Mouse (Mus musculus) left cerebral cortex, adult 11 months (tissue): ENCODE data around the gene Gm13276.
"Not testable (repeated sequence)": the region's sequence is repeated elsewhere in the genome, so short reads cannot be mapped to it uniquely, and the experiment has no call there.

ENCODE experiments used
- DNase-seq: peaks from one replicate; pipeline ENCODE4 v3.0.0; 2022; ENCODE audit warnings: low spot score

Gene Gm13276

DNA sequence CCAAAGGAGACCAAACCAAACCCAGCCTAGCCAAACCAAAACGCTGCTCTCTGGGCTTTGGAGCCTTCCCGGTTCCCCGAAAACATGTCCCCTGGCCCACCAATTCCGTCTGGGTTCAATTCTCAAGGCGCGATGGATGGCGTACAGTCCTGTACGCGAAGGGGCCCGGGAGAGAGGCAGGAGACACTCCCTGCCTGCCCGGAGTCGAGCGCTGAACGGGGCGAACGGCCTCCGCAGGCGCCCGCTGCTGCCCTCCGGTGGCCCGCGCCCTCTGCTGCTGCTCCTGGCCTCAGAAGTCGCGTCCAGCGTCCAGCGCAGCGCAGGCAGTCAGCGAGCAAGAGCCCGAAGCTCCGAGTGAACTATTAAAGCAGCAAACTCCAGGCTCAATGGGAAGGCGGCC lies 3.2 kb upstream of the Gm13276 start:
- DNase-seq, result not testable (repeated sequence)

DNA sequence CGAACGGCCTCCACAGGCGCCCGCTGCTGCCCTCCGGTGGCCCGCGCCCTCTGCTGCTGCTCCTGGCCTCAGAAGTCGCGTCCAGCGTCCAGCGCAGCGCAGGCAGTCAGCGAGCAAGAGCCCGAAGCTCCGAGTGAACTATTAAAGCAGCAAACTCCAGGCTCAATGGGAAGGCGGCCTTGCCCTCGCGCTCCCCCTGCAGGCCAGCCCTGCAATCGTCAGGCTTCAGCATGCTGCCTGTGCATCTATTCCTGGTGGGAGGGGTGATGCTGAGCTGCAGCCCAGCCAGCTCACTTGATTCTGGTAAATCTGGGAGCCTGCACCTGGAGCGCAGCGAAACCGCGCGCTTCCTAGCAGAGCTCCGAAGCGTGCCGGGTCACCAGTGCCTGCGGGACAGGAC lies 2.9 kb downstream of the Gm13276 start, which contains the start of gene Gm13277:
Gm13277 (plus strand) TSS at position 231 of the 400 bp plus-strand sequence.
- DNase-seq, result peak; percentile 41

DNA sequence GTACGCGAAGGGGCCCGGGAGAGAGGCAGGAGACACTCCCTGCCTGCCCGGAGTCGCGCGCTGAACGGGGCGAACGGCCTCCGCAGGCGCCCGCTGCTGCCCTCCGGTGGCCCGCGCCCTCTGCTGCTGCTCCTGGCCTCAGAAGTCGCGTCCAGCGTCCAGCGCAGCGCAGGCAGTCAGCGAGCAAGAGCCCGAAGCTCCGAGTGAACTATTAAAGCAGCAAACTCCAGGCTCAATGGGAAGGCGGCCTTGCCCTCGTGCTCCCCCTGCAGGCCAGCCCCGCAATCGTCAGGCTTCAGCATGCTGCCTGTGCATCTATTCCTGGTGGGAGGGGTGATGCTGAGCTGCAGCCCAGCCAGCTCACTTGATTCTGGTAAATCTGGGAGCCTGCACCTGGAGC lies 5.7 kb downstream of the Gm13276 start, which contains the start of gene Gm13278:
Gm13278 (plus strand) TSS at position 301 of the 400 bp plus-strand sequence.
- not testable (repeated sequence) for DNase-seq

DNA sequence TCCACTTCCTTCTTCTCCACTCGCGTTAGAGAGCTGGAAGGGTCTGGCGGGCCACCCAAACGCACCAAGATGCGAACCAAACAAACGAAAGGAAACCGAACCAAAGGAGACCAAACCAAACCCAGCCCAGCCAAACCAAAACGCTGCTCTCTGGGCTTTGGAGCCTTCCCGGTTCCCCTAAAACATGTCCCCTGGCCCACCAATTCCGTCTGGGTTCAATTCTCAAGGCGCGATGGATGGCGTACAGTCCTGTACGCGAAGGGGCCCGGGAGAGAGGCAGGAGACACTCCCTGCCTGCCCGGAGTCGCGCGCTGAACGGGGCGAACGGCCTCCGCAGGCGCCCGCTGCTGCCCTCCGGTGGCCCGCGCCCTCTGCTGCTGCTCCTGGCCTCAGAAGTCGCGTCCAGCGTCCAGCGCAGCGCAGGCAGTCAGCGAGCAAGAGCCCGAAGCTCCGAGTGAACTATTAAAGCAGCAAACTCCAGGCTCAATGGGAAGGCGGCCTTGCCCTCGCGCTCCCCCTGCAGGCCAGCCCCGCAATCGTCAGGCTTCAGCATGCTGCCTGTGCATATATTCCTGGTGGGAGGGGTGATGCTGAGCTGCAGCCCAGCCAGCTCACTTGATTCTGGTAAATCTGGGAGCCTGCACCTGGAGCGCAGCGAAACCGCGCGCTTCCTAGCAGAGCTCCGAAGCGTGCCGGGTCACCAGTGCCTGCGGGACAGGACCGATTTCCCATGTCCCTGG lies 8.6 kb downstream of the Gm13276 start, which contains the start of gene Gm13275:
Gm13275 (plus strand) TSS at position 552 of the 740 bp plus-strand sequence.
- peak; percentile 43 for DNase-seq

DNA sequence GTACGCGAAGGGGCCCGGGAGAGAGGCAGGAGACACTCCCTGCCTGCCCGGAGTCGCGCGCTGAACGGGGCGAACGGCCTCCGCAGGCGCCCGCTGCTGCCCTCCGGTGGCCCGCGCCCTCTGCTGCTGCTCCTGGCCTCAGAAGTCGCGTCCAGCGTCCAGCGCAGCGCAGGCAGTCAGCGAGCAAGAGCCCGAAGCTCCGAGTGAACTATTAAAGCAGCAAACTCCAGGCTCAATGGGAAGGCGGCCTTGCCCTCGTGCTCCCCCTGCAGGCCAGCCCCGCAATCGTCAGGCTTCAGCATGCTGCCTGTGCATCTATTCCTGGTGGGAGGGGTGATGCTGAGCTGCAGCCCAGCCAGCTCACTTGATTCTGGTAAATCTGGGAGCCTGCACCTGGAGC lies 11.6 kb downstream of the Gm13276 start, which contains the start of gene Gm13279:
Gm13279 (plus strand) TSS at position 301 of the 400 bp plus-strand sequence.
- DNase-seq, result not testable (repeated sequence)

DNA sequence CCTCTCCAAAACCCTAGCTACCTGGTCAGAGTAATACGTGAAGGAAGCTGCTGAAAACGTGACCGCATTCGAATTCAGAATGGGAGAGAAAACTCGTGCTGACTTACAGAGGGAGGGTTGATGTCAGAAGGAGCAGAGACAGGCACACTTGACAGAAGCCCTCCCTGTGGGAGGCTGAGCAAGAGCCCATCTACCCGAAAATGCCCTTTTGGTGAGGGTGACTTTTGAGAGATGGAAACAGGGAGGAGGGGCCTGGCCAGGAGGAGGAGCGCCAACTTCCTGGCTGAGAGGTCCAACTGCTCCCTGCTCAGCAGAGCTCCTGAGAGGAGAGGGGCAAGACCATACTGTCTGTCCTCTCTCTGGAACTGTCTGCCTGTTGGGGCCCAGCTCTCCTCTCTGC lies 13.9 kb downstream of the Gm13276 start, which contains the start of gene Gm13285:
Gm13285 (plus strand) TSS at position 301 of the 400 bp plus-strand sequence.
- not testable (repeated sequence) for DNase-seq

DNA sequence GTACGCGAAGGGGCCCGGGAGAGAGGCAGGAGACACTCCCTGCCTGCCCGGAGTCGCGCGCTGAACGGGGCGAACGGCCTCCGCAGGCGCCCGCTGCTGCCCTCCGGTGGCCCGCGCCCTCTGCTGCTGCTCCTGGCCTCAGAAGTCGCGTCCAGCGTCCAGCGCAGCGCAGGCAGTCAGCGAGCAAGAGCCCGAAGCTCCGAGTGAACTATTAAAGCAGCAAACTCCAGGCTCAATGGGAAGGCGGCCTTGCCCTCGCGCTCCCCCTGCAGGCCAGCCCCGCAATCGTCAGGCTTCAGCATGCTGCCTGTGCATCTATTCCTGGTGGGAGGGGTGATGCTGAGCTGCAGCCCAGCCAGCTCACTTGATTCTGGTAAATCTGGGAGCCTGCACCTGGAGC lies 17.4 kb downstream of the Gm13276 start, which contains the start of gene Gm13287:
Gm13287 (plus strand) TSS at position 301 of the 400 bp plus-strand sequence.
- not testable (repeated sequence) for DNase-seq

DNA sequence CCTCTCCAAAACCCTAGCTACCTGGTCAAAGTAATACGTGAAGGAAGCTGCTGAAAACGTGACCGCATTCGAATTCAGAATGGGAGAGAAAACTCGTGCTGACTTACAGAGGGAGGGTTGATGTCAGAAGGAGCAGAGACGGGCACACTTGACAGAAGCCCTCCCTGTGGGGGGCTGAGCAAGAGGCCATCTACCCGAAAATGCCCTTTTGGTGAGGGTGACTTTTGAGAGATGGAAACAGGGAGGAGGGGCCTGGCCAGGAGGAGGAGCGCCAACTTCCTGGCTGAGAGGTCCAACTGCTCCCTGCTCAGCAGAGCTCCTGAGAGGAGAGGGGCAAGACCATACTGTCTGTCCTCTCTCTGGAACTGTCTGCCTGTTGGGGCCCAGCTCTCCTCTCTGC lies 19.7 kb downstream of the Gm13276 start, which contains the start of gene Gm13288:
Gm13288 (plus strand) TSS at position 301 of the 400 bp plus-strand sequence.
- not testable (repeated sequence) for DNase-seq

DNA sequence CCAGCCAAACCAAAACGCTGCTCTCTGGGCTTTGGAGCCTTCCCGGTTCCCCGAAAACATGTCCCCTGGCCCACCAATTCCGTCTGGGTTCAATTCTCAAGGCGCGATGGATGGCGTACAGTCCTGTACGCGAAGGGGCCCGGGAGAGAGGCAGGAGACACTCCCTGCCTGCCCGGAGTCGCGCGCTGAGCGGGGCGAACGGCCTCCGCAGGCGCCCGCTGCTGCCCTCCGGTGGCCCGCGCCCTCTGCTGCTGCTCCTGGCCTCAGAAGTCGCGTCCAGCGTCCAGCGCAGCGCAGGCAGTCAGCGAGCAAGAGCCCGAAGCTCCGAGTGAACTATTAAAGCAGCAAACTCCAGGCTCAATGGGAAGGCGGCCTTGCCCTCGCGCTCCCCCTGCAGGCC lies 20.3 kb downstream of the Gm13276 start:
- DNase-seq, result not testable (repeated sequence)

DNA sequence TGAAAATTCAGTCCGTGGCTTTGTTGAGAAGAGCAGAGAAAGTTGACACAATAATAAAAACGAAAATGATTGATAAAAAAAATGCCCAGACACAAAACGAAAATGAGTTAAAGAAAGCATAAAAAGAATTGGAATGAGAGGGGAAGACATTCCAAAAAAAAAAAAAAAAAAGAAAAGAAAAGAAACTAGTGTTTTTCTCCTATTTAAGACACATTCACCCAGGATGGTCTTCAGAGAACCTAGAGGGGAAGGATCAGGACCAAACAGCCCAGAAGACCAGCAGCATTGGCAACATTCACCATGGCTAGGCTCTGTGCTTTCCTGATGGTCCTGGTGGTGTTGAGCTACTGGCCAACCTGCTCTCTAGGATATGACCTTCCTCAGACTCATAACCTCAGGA lies 30.4 kb downstream of the Gm13276 start, which contains the start of gene Ifna7:
Ifna7 (plus strand) TSS at position 301 of the 400 bp plus-strand sequence.
- DNase-seq, result no peak

DNA sequence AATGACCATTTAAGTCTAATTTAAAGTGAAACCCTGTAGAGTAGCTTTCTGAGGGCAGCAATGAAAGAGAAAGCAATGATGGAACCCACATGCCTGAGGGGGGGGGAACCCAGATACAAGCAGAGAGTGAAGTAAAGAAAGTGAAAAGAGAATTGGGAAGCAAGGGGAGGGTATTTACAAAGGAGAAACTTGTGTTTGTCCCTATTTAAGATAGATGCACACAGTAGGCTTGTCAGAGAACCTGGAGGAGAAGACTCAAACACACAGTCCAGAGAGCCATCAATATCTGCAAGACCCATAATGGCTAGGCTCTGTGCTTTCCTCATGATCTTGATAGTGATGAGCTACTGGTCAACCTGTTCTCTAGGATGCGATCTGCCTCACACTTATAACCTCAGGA lies 34.1 kb downstream of the Gm13276 start, which contains the start of gene Ifna11:
Ifna11 (plus strand) TSS at position 301 of the 400 bp plus-strand sequence.
- no peak for DNase-seq

DNA sequence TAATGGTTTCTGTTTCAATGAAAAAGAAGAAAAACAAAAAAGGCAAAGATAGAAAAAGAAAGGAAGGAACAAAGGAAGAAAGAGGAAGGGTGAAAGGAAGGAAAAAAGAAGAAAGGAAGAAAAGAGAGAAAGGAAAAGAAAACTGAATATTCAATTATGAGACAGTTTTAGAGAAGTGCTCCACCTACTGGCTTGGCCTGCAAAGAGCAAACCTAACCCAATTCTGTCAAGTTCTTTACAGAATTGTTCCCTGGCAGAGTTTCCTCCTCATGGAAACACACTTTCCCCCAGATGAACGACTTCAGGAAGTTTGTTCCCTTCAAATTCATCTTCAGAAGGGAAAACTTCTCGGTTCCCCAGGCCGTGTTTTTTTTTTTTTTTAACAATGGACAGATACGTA lies 37.5 kb downstream of the Gm13276 start:
- DNase-seq, result no peak

DNA sequence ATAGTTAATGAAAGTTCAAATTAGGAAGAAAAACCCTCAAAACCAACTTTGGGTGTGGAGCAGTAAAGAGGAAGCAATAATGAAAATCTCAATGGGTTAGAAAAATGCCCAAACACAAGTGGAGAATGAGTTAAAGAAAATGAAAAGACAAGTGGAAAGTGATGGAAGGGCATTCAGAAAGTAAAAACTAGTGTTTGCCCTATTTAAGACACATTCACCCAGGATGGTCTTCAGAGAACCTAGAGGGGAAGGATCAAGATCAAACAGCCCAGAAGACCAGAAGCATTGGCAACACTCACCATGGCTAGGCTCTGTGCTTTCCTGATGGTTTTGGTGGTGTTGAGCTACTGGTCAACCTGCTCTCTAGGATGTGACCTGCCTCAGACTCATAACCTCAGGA lies 41.6 kb downstream of the Gm13276 start, which contains the start of gene Ifna6:
Ifna6 (plus strand) TSS at position 301 of the 400 bp plus-strand sequence.
- not testable (repeated sequence) for DNase-seq

DNA sequence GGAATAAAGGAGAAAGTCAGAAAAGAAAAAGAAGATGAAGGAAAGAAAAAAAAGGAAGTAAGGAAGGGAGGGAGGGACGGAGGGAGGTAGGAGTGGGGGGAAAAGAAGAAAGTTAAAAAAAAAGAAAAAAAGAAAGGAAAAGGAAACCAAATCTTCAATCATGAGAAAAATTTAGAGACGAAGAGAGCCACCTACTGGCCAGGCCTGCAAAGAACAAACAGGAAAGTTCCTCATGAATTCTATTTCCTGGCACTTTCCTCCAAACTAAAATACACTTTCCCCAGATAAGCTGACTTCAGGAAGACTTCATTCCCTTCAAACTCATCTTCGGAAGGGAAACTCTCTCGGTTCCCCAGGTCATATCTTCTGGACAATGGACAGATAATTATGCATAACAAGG lies 45.0 kb downstream of the Gm13276 start:
- no peak for DNase-seq

DNA sequence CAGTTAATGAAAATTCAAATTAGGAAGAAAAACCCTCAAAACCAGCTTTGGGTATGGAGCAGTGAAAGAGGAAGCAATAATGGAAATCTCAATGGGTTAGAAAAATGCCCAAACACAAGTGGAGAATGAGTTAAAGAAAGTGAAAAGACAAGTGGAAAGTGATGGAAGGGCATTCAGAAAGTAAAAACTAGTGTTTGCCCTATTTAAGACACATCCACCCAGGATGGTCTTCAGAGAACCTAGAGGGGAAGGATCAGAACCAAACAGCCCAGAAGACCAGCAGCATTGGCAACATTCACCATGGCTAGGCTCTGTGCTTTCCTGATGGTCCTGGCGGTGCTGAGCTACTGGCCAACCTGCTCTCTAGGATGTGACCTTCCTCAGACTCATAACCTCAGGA lies 49.7 kb downstream of the Gm13276 start, which contains the start of gene Ifna5:
Ifna5 (plus strand) TSS at position 301 of the 400 bp plus-strand sequence.
- DNase-seq, result not testable (repeated sequence)
